Mouse (Mus musculus) 3134 (cell line): ENCODE measurements at regions not wholly inside any gene's neighbourhood (a gene's known extent, or its start where the extent isn't known, plus 50 kb on each side); places are given as distances from the start of the nearest gene placed in this dataset.

ENCODE experiments used
- DNase-seq: peaks from one replicate; pipeline ENCODE4 v3.0.0-alpha.2; 2011; ENCODE audit warnings: low spot score; ENCODE audit not compliant: insufficient read length; ENCODE audit errors: extremely low read depth

GRCm38 (mm10) chr19:26467179-26467651, 137.6 kb upstream of the Smarca2 start:
- no peak for DNase-seq

- DNase-seq = no peak
These were observed 132.2 kb upstream of the Smarca2 start for GRCm38 (mm10) chr19:26472659-26473058.

DNA sequence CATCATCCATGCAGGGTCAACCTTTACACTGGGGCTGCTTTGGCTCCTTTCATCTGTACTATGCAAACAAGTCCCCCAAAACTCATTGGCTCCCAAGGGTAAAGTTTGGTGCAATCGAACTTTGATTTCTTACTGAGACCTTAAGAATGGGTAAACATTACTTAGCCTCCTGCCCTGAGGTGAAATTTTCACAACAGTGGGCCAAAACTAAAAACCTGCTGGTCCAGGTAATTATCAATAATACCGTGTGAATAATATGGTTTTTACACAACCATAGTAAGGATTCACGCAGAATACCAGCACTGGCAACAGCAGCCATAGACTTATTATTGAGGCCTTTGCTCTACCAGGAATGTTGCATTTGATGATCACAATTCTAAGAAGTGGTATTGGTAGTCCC, 131.6 kb upstream of the Smarca2 start:
- no peak for DNase-seq

- no peak for DNase-seq
These were observed 129.7 kb upstream of the Smarca2 start for GRCm38 (mm10) chr19:26475197-26475596.

DNA sequence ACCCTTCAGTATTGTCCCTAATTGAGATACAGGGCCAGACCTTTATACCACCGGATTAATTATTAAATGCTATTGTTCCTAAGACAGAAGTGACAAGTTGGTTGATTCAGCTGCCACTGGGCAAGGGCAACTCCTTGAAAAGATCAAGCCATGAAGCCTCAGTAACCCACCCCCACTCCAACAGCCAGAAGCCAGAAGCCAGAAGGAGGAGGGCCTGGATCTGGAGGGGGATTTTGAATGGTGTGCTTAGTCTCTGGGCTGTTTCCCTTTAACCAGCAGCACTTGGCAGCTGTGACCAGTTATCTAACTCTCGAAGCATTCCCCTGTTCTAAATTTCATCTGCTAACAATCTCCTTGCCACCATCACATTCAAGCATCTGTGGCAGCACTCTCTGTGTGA, 129.1 kb upstream of the Smarca2 start:
- DNase-seq = no peak

DNA sequence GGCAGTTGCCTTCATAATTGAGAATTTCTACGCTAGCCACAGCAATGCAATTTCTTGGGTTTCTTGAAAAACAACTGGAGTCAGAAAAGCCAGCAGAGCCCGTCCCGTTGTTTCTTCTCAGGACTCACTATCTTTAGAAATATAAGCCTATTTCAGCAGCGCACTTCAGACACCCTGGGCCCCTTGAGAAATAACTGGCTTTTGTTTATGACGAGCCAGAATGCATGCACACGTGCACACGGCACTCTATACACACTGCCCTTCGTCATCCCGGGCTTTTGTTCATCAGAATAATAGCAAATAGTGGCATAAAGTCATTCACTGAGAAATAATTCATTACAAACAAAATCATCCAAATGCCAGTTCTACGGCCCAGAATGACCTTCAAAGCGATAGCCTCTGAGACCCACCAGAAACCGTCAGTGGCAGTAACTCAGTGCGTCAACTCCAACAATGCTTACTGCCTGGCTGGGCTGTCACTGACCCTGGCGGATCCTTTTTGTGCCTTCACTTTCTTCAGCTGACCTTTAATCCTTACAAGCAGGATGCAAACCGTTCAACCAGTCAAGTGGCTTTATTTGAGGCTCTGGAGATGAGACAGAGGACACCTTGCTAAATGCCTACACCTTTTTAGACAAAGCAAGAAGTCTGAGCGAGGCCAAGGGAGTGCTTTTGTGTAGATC, 126.7 kb upstream of the Smarca2 start:
- no peak for DNase-seq

- no peak for DNase-seq
These were observed 120.5 kb upstream of the Smarca2 start for GRCm38 (mm10) chr19:26484322-26484721.

DNA sequence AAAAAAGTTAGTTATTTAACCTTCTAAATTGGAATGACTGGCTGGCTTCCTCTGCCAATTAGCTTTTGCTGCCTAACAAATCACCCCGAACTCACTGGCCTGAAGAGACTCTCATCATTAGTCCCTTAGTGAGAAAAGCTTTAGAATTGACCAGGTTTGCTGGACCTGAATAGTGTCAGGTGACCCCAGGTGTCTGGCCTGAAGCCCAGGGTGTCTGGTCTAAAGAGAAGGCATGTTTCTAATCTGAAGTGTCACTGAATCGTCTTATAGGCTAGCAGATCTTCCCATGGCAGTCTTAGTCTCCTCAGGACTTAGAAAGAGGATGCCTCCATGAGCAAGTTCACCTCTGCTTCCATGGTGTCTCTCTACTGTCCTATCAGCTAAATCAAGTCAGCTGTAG, 112.0 kb upstream of the Smarca2 start:
- DNase-seq = no peak

DNA sequence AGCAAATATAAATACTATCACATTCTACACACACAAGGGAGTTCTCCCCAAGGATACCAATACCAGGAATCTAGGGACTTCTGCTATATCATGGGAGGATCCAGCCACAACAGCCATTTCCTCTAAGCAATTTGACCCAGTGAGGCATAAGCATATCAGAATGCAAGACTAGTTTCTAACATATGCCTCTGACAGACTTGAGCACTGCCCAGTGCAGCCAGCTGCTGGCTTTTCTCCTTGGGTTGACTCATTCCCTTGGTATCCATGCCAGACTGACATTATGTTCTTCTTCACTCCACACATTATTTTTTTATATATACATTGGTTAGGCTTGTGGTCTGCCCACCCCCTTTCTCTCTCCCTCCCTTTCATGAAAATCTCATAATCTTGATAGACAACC, 103.8 kb upstream of the Smarca2 start:
- DNase-seq = peak; percentile 5

GRCm38 (mm10) chr19:26504027-26504426, 100.8 kb upstream of the Smarca2 start:
- no peak for DNase-seq

- no peak for DNase-seq
These were observed 98.0 kb upstream of the Smarca2 start for GRCm38 (mm10) chr19:26506802-26507201.

DNA sequence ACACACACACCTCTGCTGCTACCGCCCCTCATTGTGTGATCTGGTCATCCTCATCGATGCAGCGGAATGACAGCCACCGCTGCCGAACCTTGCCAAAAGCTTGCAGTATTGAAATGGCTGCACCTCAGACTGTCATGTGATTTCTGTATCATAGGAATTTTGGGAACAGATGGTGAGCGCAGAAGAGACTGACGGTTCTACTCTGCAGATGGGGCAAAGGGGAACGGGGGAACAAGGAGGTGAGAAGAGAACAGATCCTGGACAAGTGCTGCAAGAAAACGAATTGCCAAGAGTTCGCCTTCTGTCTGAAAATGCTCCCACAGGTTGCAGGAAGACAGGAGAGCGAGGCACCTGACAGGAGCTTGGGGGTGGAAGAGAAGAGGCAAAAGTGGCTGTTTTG, 96.9 kb upstream of the Smarca2 start:
- no peak for DNase-seq

- DNase-seq = no peak
These were observed 96.2 kb upstream of the Smarca2 start for GRCm38 (mm10) chr19:26508616-26509015.

DNA sequence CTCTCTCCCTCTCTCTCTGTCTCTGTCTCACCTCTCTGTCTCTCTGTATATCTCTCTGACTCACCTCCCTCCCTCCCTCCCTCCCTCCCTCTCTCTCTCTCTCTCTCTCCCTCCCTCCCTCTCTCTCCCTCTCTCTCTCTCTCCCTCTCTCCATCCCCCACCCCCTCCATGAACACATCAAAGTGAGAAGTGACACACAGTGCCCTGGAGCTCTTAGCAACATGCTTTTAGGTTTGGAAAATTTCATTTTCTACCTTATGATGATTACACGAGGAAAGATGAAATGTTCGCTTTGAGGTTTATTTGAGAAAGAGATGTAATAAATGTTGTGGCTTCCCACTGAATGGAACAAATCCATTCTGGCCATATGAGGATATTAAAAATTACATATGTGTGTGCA, 95.6 kb upstream of the Smarca2 start:
- no peak for DNase-seq

DNA sequence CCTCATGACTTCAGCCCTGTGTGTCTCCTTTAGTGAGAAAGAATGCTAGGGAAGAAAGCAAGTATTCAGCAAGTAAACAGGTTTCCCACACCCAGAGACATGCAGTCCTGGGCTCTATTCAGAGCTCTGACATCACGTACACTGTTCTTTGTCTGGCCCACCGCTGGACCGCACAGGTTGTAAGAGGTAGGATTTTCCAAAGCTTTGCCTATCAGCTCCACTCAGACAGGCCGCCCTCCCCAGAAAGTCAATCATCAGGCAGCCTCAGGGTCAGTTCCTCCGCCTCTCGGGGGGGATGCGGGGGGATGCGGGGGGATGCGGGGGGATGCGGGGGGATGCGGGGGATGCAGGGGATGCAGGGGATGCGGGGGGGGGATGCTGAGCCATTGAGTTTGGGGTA, 94.7 kb upstream of the Smarca2 start:
- DNase-seq = no peak

DNA sequence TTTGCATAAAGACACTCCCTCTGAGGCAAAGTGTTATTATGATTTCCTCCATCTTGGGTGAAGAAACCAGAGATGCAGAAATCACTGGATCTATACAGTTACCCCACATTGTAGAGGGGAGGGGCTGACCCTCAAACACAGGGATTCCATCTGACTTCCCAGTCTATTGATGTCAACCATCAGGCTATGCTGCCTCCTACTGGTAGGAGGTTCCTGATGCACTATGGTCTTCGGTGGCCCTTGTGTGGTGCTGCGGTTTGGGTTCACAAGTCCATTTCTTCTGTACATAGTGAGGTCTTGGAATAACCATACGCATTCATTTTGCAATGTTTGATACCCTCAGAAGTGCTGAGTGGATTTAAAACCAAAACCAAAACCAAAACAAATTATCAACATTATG, 94.0 kb upstream of the Smarca2 start:
- DNase-seq = no peak

DNA sequence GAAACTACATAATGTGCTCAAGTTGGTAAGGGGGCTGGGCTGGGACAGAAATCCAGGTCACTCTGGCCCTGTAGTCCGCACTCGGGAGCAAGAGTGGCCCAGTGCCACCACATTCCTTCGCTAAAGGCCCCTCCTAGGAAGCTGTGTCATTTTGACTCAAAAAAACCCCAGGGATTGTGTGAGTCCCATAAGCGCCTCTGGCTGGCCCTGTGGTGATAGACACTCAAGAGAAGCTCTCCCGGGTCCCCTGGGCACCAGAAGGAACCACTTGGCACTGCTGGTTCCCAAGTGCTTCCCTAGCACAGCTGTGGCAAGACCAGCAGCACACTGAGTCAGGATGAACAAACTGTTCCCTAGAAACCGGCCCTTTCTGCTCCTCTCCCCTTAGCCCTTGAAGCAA, 93.1 kb upstream of the Smarca2 start:
- DNase-seq = peak; percentile 5

DNA sequence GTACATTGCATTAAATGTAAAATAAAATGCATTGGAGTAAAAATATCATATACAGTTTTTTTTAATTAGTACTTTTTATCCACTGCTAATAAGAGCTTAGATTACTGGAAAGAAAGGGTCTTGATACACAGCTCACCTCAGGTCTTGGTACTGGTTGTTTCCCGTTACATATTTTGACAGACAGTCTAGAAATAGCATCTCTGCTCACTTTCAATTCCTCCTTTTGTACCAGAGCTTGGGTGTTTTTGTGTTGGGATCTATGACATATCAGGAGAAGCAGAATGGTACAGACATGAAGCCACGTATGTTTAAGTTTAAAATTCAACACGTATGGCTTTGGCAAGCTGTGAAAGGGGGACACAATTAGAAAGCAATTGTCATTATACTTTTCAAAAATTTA, 80.3 kb upstream of the Smarca2 start:
- no peak for DNase-seq

- no peak for DNase-seq
These were observed 73.5 kb upstream of the Smarca2 start for GRCm38 (mm10) chr19:26531390-26531789.

- DNase-seq = no peak
These were observed 72.3 kb upstream of the Smarca2 start for GRCm38 (mm10) chr19:26532509-26532908.

DNA sequence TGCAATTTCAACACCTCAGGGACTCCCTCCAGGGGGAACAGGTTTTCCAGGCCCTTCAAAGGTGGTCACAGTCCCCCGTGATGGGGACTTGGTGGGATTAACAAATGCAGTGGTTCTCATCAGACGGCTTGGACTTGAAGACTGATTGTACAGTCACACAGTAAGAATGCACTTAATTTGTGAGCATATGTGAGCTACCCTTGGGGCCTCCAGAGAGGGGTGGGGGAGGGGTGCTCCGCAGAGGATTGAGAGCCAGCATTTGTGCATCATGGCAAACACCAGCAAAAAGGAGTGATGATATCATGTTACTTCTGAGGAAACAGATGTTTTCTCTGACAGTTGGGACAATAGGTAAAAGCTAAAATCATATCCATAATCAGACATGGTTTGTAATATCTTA, 59.2 kb upstream of the Smarca2 start:
- DNase-seq = no peak

DNA sequence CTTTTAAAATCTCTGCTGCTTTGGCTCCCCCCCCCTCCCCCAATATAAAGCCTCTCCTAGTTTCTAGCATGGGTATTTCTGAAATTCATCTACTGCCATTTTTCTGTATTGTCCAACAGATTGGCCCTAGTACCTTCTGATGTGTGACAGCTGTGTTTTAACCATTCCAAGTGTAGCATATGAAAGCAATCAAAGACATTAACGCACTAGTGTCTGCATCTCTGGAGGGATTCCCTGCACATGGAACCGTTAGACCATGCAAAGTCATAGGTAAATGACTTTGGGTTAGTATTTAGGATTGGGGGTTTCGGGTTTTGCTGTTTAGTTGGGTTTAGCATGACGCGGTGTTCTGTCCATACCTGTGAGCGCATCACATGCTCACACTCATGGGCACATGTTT, 57.3 kb upstream of the Smarca2 start:
- DNase-seq = no peak
